Mouse (Mus musculus) heart, postnatal 36 days (tissue): ENCODE data around the gene Usp9x. TPM values are rescaled to one million over a fixed set of nuclear protein-coding genes. Genes with fewer than 3 reads are reported as not detected.

Source experiments
- DNase-seq, 2 experiments: peaks; one replicate each; pipeline ENCODE4 v3.0.0; 2021 to 2022
- intact Hi-C: fragments of 180-260 bp; cut with DNase I; formaldehyde crosslinking; loops from one replicate; pipeline ENCODE4 v1.15.1; 2025
- total RNA-seq, 2 experiments: library from RNA; stranded (reverse); gene quantifications; 2 replicates each; pipeline ENCODE4 v1.2.3; 2021

Gene Usp9x
- total RNA-seq, 2 experiments from 2014 or later = 153 to 174 TPM

- DNase-seq = peak; percentile 61 to 73
- intact Hi-C loops = loop anchor here (10.0 kb wide), 1 partner anchor 397 kb away; the partner anchor contains the start of gene 1810030O07Rik
These were observed 620 bp downstream of the Usp9x start for GRCm38 (mm10) chrX:13071776-13072460.

GRCm38 (mm10) chrX:13072461-13072982, 1.2 kb downstream of the Usp9x start:
- intact Hi-C loops = loop anchor here (10.0 kb wide), 1 partner anchor 398 kb away; the partner anchor contains the start of gene 1810030O07Rik
- DNase-seq = peak; percentile 67 to 73

- DNase-seq = no peak
- intact Hi-C loops = no loop called here
These were observed 14.3 kb downstream of the Usp9x start for GRCm38 (mm10) chrX:13085621-13086020.

- intact Hi-C loops = no loop called here
- DNase-seq = no peak
These were observed 25.7 kb downstream of the Usp9x start for GRCm38 (mm10) chrX:13096985-13097384.

- intact Hi-C loops = loop anchor here (10.0 kb wide), 3 partner anchors 332 to 662 kb away; partner anchors contain the start of gene 1810030O07Rik
- DNase-seq = peak in 1 of 2 experiments; percentile 23
These were observed 135.2 kb downstream of the Usp9x start for GRCm38 (mm10) chrX:13206514-13206913.

- intact Hi-C loops = loop anchor here (10.0 kb wide), 3 partner anchors 333 to 663 kb away; partner anchors contain the start of gene 1810030O07Rik
- DNase-seq = peak; percentile 88 to 91
These were observed 136.4 kb downstream of the Usp9x start for GRCm38 (mm10) chrX:13207512-13208341.

GRCm38 (mm10) chrX:13208404-13208803, 137.1 kb downstream of the Usp9x start:
- no peak for DNase-seq
- intact Hi-C loops = loop anchor here (10.0 kb wide), 3 partner anchors 334 to 664 kb away; partner anchors contain the start of gene 1810030O07Rik

- intact Hi-C loops = no loop called here
- no peak for DNase-seq
These were observed 143.0 kb downstream of the Usp9x start for GRCm38 (mm10) chrX:13214275-13214674.

Other genes starting within 250 kb of the Usp9x start
- 100 to 1,000 TPM; 112 to 209 TPM for gene Ddx3x, start 209.5 kb downstream of the Usp9x start, total RNA-seq